Comparison of ENCODE assay signal across 10 mouse cellular contexts in the genomic region with DNA sequence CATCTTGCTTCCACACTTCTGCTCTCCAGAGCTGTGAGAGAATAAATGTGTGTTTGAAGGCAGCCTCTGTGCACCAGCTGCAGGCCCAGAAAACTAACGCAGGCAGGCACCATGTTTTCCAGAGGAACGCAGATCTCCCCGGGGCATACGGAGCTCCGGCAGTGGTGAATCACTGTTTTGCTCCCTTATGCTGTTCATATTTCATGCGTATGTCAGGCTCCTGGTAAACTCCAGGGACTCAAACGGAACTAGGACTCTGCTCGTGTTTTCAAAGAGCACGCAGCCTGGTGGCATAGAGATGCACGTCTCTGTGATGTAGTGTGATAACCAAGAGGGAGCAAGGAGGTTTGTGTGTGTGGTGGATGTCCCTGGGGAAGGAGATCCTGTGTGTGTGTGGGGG. TPM values are rescaled to one million over a fixed set of nuclear protein-coding genes. Genes with fewer than 3 reads are reported as not detected.
A peak's percentile ranks its signal among the peaks of the same experiment; 100 is the strongest.
DNase-seq lines count a peak whose midpoint lies in the region; ATAC-seq lines count a peak whose summit lies in the region.
"Had no signal": no experiment of that assay in that cellular context is flagged by ENCODE, and none has a peak within 500 bp of the region (broad histone marks: within the 10 kb centered on the region; RNA-seq: fewer than 3 reads in every experiment).

No protein-coding gene starts in this region.

- peaks cover 16% of the 10 kb centered on the region; the same call in 1 of the 2 replicates for H3K4me1 ChIP-seq in midbrain, embryonic 13.5 days (replicated peaks)
- H3K4me1 ChIP-seq in midbrain, embryonic 10.5 days: peaks cover 15% of the 10 kb centered on the region
- peaks cover 18% of the 10 kb centered on the region for H3K4me1 ChIP-seq in embryonic facial prominence, embryonic 15.5 days
- H3K4me1 ChIP-seq: limb, embryonic 12.5 days had no signal

- 58% methylated on average over 10 of the region's 10 CpGs for WGBS in midbrain, embryonic 13.5 days
- WGBS in midbrain, embryonic 10.5 days: 90% methylated on average over 10 of the region's 10 CpGs
- 18% methylated on average over 10 of the region's 10 CpGs for whole genome bisulfite sequencing in embryonic facial prominence, embryonic 15.5 days

- DNase-seq in midbrain, embryonic 10.5 days (ENCODE audit: low spot score): no peak
- DNase-seq in layer of hippocampus, postnatal 36 days: peak; percentile 52 to 57
- peak; percentile 47 for DNase-seq in right cerebral cortex, postnatal 25 days
- DNase-seq in kidney, postnatal 36 days: no peak
- no peak for DNase-seq in thymus, postnatal 25 days
- DNase-seq in cerebellum, adult 11 months: no peak
- DNase-seq: heart, postnatal 36 days had no signal

- H3K27ac ChIP-seq in midbrain, embryonic 13.5 days: peak overlapping the region; percentile 51; the same call in 1 of the 2 replicates
- H3K27ac ChIP-seq in midbrain, embryonic 10.5 days (replicated peaks): no peak overlapping the region
- 0 out of 2 replicates have a peak overlapping the region, but pooled peaks have one; percentile 30 for H3K27ac ChIP-seq in embryonic facial prominence, embryonic 15.5 days (replicated peaks)
- H3K27ac ChIP-seq: limb, embryonic 12.5 days had no signal

- no peaks in the 10 kb centered on the region for H3K9me3 ChIP-seq in midbrain, embryonic 13.5 days
- no peaks in the 10 kb centered on the region for H3K9me3 ChIP-seq in midbrain, embryonic 10.5 days (replicated peaks)
- no peaks in the 10 kb centered on the region for H3K9me3 ChIP-seq in embryonic facial prominence, embryonic 15.5 days (replicated peaks)
- H3K9me3 ChIP-seq: limb, embryonic 12.5 days had no signal

- no peaks in the 10 kb centered on the region for H3K27me3 ChIP-seq in midbrain, embryonic 13.5 days
- no peaks in the 10 kb centered on the region for H3K27me3 ChIP-seq in midbrain, embryonic 10.5 days (ENCODE audit: low read depth, poor library complexity, severe bottlenecking)
- H3K27me3 ChIP-seq in embryonic facial prominence, embryonic 15.5 days: no peaks in the 10 kb centered on the region
- H3K27me3 ChIP-seq: limb, embryonic 12.5 days had no signal

- peaks cover 33% of the 10 kb centered on the region for H3K36me3 ChIP-seq in midbrain, embryonic 13.5 days
- peaks cover 43% of the 10 kb centered on the region for H3K36me3 ChIP-seq in midbrain, embryonic 10.5 days
- peaks cover 19% of the 10 kb centered on the region for H3K36me3 ChIP-seq in embryonic facial prominence, embryonic 15.5 days

- H3K4me2 ChIP-seq in midbrain, embryonic 13.5 days (replicated peaks): no peak overlapping the region
- H3K4me2 ChIP-seq in embryonic facial prominence, embryonic 15.5 days (replicated peaks): no peak overlapping the region
- H3K4me2 ChIP-seq: limb, embryonic 12.5 days had no signal

- H3K4me3 ChIP-seq in midbrain, embryonic 13.5 days (replicated peaks): no peak overlapping the region
- no peak overlapping the region for H3K4me3 ChIP-seq in midbrain, embryonic 10.5 days
- no peak overlapping the region for H3K4me3 ChIP-seq in embryonic facial prominence, embryonic 15.5 days (replicated peaks)
- H3K4me3 ChIP-seq: limb, embryonic 12.5 days had no signal

- no peak overlapping the region for H3K9ac ChIP-seq in midbrain, embryonic 13.5 days (replicated peaks)
- H3K9ac ChIP-seq in embryonic facial prominence, embryonic 15.5 days: no peak overlapping the region
- H3K9ac ChIP-seq: limb, embryonic 12.5 days had no signal

- ATAC-seq in midbrain, embryonic 13.5 days: 0 out of 2 replicates have a peak, but pooled peaks have one; percentile 20
- ATAC-seq in embryonic facial prominence, embryonic 15.5 days (ENCODE audit: insufficient number of reproducible peaks, low FRiP score, low TSS enrichment, low read depth): peak; percentile 44; the same call in 1 of the 2 replicates

RNA-seq across cellular contexts. Expression of gene Hsph1, which starts 23.4 kb away (rescaled TPM):
- polyA plus RNA-seq in midbrain, embryonic 13.5 days (2015; fragmentation: Nextera tagmentation; extraction: Ambion mirVana): 90.5 and 101 TPM in 2 replicates
- polyA plus RNA-seq in midbrain, embryonic 10.5 days (2016; fragmentation: Nextera tagmentation; extraction: Ambion mirVana): 109 and 137 TPM in 2 replicates
- 55.5 and 59.0 TPM in 2 replicates for polyA plus RNA-seq in embryonic facial prominence, embryonic 15.5 days (2015; fragmentation: Nextera tagmentation; extraction: Ambion mirVana)
- 100 to 1,000 TPM; 397 to 414 TPM for total RNA-seq in layer of hippocampus, postnatal 36 days (2021)

Comparison
In these comparisons a context has a peak if more than half of its experiments do, and no peak if none do; other contexts are left out.
1. DNase-seq: peak in layer of hippocampus, postnatal 36 days (2 of 2) and right cerebral cortex, postnatal 25 days (single experiment); none in midbrain, embryonic 10.5 days (single experiment), kidney, postnatal 36 days (0 of 2), thymus, postnatal 25 days (single experiment) and cerebellum, adult 11 months (single experiment).